Mouse (Mus musculus): ENCODE results near the gene Pth. TPM values are rescaled to one million over a fixed set of nuclear protein-coding genes. Genes with fewer than 3 reads are reported as not detected.

Pth gene
- polyA plus RNA-seq, 1 experiment from 2014 or later, result 1.4 TPM

GRCm38 (mm10) chr7:113391619-113392018, 3.2 kb upstream of the Pth start:
- Histone ChIP-seq H3K9ac (no peak overlapping the region), H3K4me2 (no peak overlapping the region), H3K4me1 (no peaks in the 10 kb centered on the region), H3K27me3 (replicated peaks) (no peaks in the 10 kb centered on the region), H3K36me3 (no peaks in the 10 kb centered on the region), H3K27ac (replicated peaks) (no peak overlapping the region), H3K9me3 (no peaks in the 10 kb centered on the region), H3K4me3 (no peak overlapping the region)
- WGBS, result 63% methylated on average over 2 of the region's 2 CpGs
- ATAC-seq (ENCODE audit: extremely low read depth, insufficient number of reproducible peaks, low FRiP score, low TSS enrichment), result no peak

- H3K4me3 ChIP-seq, result no peak overlapping the region
- peak overlapping the region; percentile 18; the same call in 1 of the 2 replicates for H3K4me2 ChIP-seq
- H3K27ac ChIP-seq (replicated peaks), result no peak overlapping the region
- 0 out of 2 replicates have a peak, but pooled peaks cover 2% of the 10 kb centered on the region for H3K4me1 ChIP-seq
- no peak overlapping the region for H3K9ac ChIP-seq
- H3K9me3 ChIP-seq, result no peaks in the 10 kb centered on the region
- H3K27me3 ChIP-seq (replicated peaks), result no peaks in the 10 kb centered on the region
- WGBS, result 31% methylated on average over 7 of the region's 7 CpGs
- ATAC-seq (ENCODE audit: extremely low read depth, insufficient number of reproducible peaks, low FRiP score, low TSS enrichment), result no peak
- no peaks in the 10 kb centered on the region for H3K36me3 ChIP-seq
Observed at GRCm38 (mm10) chr7:113377875-113378658, 10.3 kb downstream of the Pth start.

GRCm38 (mm10) chr7:113372682-113373081, 15.7 kb downstream of the Pth start:
- H3K27ac ChIP-seq (replicated peaks), result no peak overlapping the region
- H3K4me3 ChIP-seq, result no peak overlapping the region
- no peak overlapping the region for H3K9ac ChIP-seq
- no peak overlapping the region for H3K4me2 ChIP-seq
- no peaks in the 10 kb centered on the region for H3K9me3 ChIP-seq
- no peak for ATAC-seq (ENCODE audit: extremely low read depth, insufficient number of reproducible peaks, low FRiP score, low TSS enrichment)
- H3K27me3 ChIP-seq (replicated peaks), result no peaks in the 10 kb centered on the region
- 86% methylated on average over 1 of the region's 1 CpGs for WGBS
- peaks cover 15% of the 10 kb centered on the region for H3K4me1 ChIP-seq
- no peaks in the 10 kb centered on the region for H3K36me3 ChIP-seq

- peak; percentile 43 for ATAC-seq (ENCODE audit: extremely low read depth, insufficient number of reproducible peaks, low FRiP score, low TSS enrichment)
- Histone ChIP-seq H3K4me1 (peaks cover 18% of the 10 kb centered on the region), H3K4me3 (peak overlapping the region; percentile 96), H3K9ac (peak overlapping the region; percentile 94), H3K27ac (replicated peaks) (peak overlapping the region; percentile 88), H3K4me2 (peak overlapping the region; percentile 92), H3K36me3 (peaks cover 3% of the 10 kb centered on the region; the same call in 1 of the 2 replicates), H3K9me3 (no peaks in the 10 kb centered on the region), H3K27me3 (replicated peaks) (no peaks in the 10 kb centered on the region)
- under 1% methylated on average over 44 of the region's 44 CpGs for WGBS
Observed at GRCm38 (mm10) chr7:113369620-113370340, 18.6 kb downstream of the Pth start.

GRCm38 (mm10) chr7:113368746-113369619, 19.4 kb downstream of the Pth start, which contains the start of gene Btbd10:
TSS of gene Btbd10 (minus strand) at chr7:113369392.
- no peaks in the 10 kb centered on the region for H3K27me3 ChIP-seq (replicated peaks)
- H3K9me3 ChIP-seq, result no peaks in the 10 kb centered on the region
- ATAC-seq (ENCODE audit: extremely low read depth, insufficient number of reproducible peaks, low FRiP score, low TSS enrichment), result peak; percentile 99
- peaks cover 3% of the 10 kb centered on the region; the same call in 1 of the 2 replicates for H3K36me3 ChIP-seq
- H3K27ac ChIP-seq (replicated peaks), result peak within 1 kb of the TSS; percentile 88
- peak within 1 kb of the TSS; percentile 92 for H3K4me2 ChIP-seq
- peak within 1 kb of the TSS; percentile 96 for H3K4me3 ChIP-seq
- peaks cover 18% of the 10 kb centered on the region for H3K4me1 ChIP-seq
- under 1% methylated on average over 64 of the region's 64 CpGs for WGBS
- peak within 1 kb of the TSS; percentile 94 for H3K9ac ChIP-seq

GRCm38 (mm10) chr7:113367440-113367839, 20.9 kb downstream of the Pth start:
- Histone ChIP-seq H3K27ac (replicated peaks) (no peak overlapping the region), H3K9ac (0 out of 2 replicates have a peak overlapping the region, but pooled peaks have one; percentile 28), H3K4me3 (no peak overlapping the region), H3K27me3 (replicated peaks) (no peaks in the 10 kb centered on the region), H3K9me3 (no peaks in the 10 kb centered on the region), H3K4me1 (peaks cover 18% of the 10 kb centered on the region), H3K4me2 (no peak overlapping the region; the same call in 1 of the 2 replicates), H3K36me3 (peaks cover 3% of the 10 kb centered on the region; the same call in 1 of the 2 replicates)
- ATAC-seq (ENCODE audit: extremely low read depth, insufficient number of reproducible peaks, low FRiP score, low TSS enrichment), result no peak
- WGBS, result 59% methylated on average over 4 of the region's 4 CpGs

GRCm38 (mm10) chr7:113349089-113349488, 39.3 kb downstream of the Pth start:
- no peak overlapping the region for H3K4me3 ChIP-seq
- H3K27me3 ChIP-seq (replicated peaks), result no peaks in the 10 kb centered on the region
- H3K4me2 ChIP-seq, result no peak overlapping the region
- no peaks in the 10 kb centered on the region for H3K9me3 ChIP-seq
- WGBS, result 68% methylated on average over 1 of the region's 1 CpGs
- no peak for ATAC-seq (ENCODE audit: extremely low read depth, insufficient number of reproducible peaks, low FRiP score, low TSS enrichment)
- peaks cover 9% of the 10 kb centered on the region for H3K4me1 ChIP-seq
- H3K36me3 ChIP-seq, result no peaks in the 10 kb centered on the region
- H3K27ac ChIP-seq (replicated peaks), result no peak overlapping the region
- H3K9ac ChIP-seq, result no peak overlapping the region

GRCm38 (mm10) chr7:113347694-113348093, 40.7 kb downstream of the Pth start:
- no peaks in the 10 kb centered on the region for H3K9me3 ChIP-seq
- WGBS, result 86% methylated on average over 2 of the region's 2 CpGs
- H3K9ac ChIP-seq, result no peak overlapping the region
- 0 out of 2 replicates have a peak overlapping the region, but pooled peaks have one; percentile 11 for H3K4me2 ChIP-seq
- peaks cover 9% of the 10 kb centered on the region for H3K4me1 ChIP-seq
- H3K27ac ChIP-seq (replicated peaks), result no peak overlapping the region
- ATAC-seq (ENCODE audit: extremely low read depth, insufficient number of reproducible peaks, low FRiP score, low TSS enrichment), result no peak
- H3K27me3 ChIP-seq (replicated peaks), result no peaks in the 10 kb centered on the region
- no peak overlapping the region for H3K4me3 ChIP-seq
- no peaks in the 10 kb centered on the region for H3K36me3 ChIP-seq

GRCm38 (mm10) chr7:113347271-113347670, 41.1 kb downstream of the Pth start:
- Histone ChIP-seq H3K4me3 (no peak overlapping the region), H3K4me2 (0 out of 2 replicates have a peak overlapping the region, but pooled peaks have one; percentile 11), H3K4me1 (peaks cover 9% of the 10 kb centered on the region), H3K9ac (no peak overlapping the region), H3K9me3 (no peaks in the 10 kb centered on the region), H3K27ac (replicated peaks) (no peak overlapping the region), H3K27me3 (replicated peaks) (no peaks in the 10 kb centered on the region), H3K36me3 (no peaks in the 10 kb centered on the region)
- no peak for ATAC-seq (ENCODE audit: extremely low read depth, insufficient number of reproducible peaks, low FRiP score, low TSS enrichment)
- 28% methylated on average over 4 of the region's 4 CpGs for WGBS
